Mouse (Mus musculus): ENCODE measurements around the gene Itgb4.

DNA sequence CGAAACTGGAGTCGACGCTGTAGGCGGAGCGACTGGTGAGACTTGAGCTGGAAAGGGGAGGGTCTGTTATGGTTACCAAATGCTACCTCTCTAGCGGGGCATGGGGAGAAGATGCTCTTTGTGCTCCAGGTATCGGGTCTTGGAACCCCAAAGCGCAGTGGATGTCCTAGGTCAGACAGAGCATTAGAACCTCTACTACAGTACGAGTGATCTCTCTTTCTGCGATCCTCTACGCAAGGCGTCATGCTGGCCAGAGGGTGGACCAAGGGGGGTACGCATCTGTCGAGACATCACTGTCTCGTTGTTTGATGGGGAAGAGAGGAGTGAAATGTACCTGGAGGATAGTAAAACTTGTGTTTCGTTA lies 40.8 kb upstream of the Itgb4 start:
- TF ChIP-seq POLR2A (IDR thresholded peaks at IDR 0.05; ENCODE audit: control insufficient read depth, low read depth, low read length) = no peak
- TF ChIP-seq CTCF (IDR thresholded peaks at IDR 0.05; ENCODE audit: control insufficient read depth, insufficient read depth, insufficient replicate concordance, low read depth, low read length) = no peak
